Mouse (Mus musculus) neural tube, embryonic 12.5 days (tissue): ENCODE results near the gene Limk1. TPM values are rescaled to one million over a fixed set of nuclear protein-coding genes. Genes with fewer than 3 reads are reported as not detected.

Experiments
- ATAC-seq: fragments of 200-750 bp; cut with Nextera tagmentation; 2 replicates; pipeline ENCODE4 v1.8.0; 2017; ENCODE audit warnings: low read depth, mild to moderate bottlenecking, moderate TSS enrichment, moderate library complexity; ENCODE audit not compliant: low FRiP score
- H3K27ac ChIP-seq: fragments of 300-500 bp; sonication (generic); 2 replicates; pipeline ENCODE4 v1.5.1; 2016
- H3K27me3 ChIP-seq: fragments of 300-500 bp; sonication (generic); replicated peaks from 2 replicates; pipeline ENCODE4 v1.6.1; 2016; ENCODE audit warnings: mild to moderate bottlenecking
- H3K36me3 ChIP-seq: fragments of 300-500 bp; sonication (generic); 2 replicates; pipeline ENCODE4 v1.6.1; 2016; ENCODE audit warnings: mild to moderate bottlenecking
- H3K4me1 ChIP-seq: fragments of 300-500 bp; sonication (generic); 2 replicates; pipeline ENCODE4 v1.6.1; 2016
- H3K4me2 ChIP-seq: fragments of 300-500 bp; sonication (generic); replicated peaks from 2 replicates; pipeline ENCODE4 v1.6.1; 2016; ENCODE audit warnings: mild to moderate bottlenecking
- H3K4me3 ChIP-seq: fragments of 300-500 bp; sonication (generic); 2 replicates; pipeline ENCODE4 v1.5.1; 2016
- H3K9ac ChIP-seq: fragments of 300-500 bp; sonication (generic); 2 replicates; pipeline ENCODE4 v1.6.1; 2016; ENCODE audit warnings: mild to moderate bottlenecking
- H3K9me3 ChIP-seq: fragments of 300-500 bp; sonication (generic); 2 replicates; pipeline ENCODE4 v1.6.1; 2016; ENCODE audit warnings: mild to moderate bottlenecking
- WGBS: fragments of 180-500 bp; shearing (Covaris S2); methylation state at CpG from one replicate; pipeline ENCODE4 v1.1.7; 2016; 5-methylcytosine and 5-hydroxymethylcytosine counted together
- polyA plus RNA-seq: library from polyadenylated mRNA; unstranded; fragments of >200 nt; fragmentation: Nextera tagmentation; extraction: Ambion mirVana; gene quantifications from 2 replicates; pipeline ENCODE4 v1.2.1, GENCODE M21; 2016

The Limk1 gene
- polyA plus RNA-seq, 1 experiment from 2014 or later, result 18.8 TPM

- Histone ChIP-seq H3K4me3 (no peak overlapping the region), H3K27me3 (no peaks in the 10 kb centered on the region), H3K36me3 (no peaks in the 10 kb centered on the region)
Measured at GRCm38 (mm10) chr5:134644643-134645118, 43.7 kb downstream of the Limk1 start.

DNA sequence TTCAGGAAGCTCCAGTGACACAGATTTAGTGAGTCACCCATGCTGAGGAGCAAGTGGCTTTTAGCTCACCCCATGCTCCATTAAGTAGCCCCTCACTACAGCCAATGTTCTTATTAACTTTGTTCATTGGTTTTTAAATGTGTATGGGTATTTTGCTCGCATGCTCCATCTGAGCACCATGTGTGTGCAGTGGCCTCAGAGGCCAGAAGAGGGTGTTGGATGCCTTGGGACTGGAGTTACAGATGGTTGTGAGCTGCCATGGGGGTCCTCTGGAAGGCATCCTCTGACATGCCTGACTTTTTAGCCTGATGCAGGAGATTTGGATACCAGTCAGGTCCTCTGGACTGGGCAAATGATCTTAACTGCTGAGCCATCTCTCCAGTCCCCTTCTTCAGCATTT, 44.3 kb downstream of the Limk1 start:
- Histone ChIP-seq H3K27me3 (no peaks in the 10 kb centered on the region), H3K4me1 (no peaks in the 10 kb centered on the region; the same call in 1 of the 2 replicates), H3K9me3 (no peaks in the 10 kb centered on the region), H3K9ac (no peak overlapping the region), H3K27ac (no peak overlapping the region), H3K36me3 (no peaks in the 10 kb centered on the region), H3K4me3 (no peak overlapping the region), H3K4me2 (no peak overlapping the region)
- 88% methylated on average over 1 of the region's 1 CpGs for WGBS
- no peak for ATAC-seq

More at GRCm38 (mm10) chr5:134644643-134645118, 43.7 kb downstream of the Limk1 start:
- no peak overlapping the region for H3K4me2 ChIP-seq
- no peaks in the 10 kb centered on the region for H3K9me3 ChIP-seq
- ATAC-seq, result no peak
- no peak overlapping the region for H3K9ac ChIP-seq
- H3K4me1 ChIP-seq, result no peaks in the 10 kb centered on the region; the same call in 1 of the 2 replicates
- no peak overlapping the region for H3K27ac ChIP-seq
- 73% methylated on average over 8 of the region's 8 CpGs for WGBS

GRCm38 (mm10) chr5:134640371-134640770, 48.0 kb downstream of the Limk1 start:
- ATAC-seq, result no peak
- H3K9me3 ChIP-seq, result no peaks in the 10 kb centered on the region
- no peak overlapping the region for H3K27ac ChIP-seq
- 84% methylated on average over 2 of the region's 3 CpGs for WGBS
- no peak overlapping the region for H3K4me3 ChIP-seq
- H3K36me3 ChIP-seq, result peaks cover 9% of the 10 kb centered on the region
- H3K4me2 ChIP-seq, result no peak overlapping the region
- peaks cover 7% of the 10 kb centered on the region for H3K4me1 ChIP-seq
- no peaks in the 10 kb centered on the region for H3K27me3 ChIP-seq
- no peak overlapping the region for H3K9ac ChIP-seq

DNA sequence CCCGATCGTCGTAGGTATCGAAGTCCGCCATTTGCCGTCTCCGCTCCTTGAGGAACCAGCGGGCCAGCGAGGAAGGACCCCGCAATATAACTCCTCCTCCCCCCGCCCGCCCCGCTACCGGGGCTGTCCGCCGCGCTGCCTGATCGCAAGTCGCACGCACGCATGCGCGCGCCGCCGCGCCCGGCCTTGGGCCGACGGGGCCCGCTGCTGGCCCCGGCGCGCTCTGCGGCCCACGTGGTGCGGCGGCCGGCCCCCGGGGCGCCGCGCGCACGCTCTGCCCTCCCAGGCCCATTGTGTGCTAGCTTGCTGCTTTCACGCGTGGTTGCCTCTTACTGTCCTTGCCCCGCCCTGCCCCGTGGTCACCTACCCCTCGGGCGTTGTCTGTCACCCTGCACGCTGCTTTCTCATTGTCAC, 49.1 kb downstream of the Limk1 start, which contains the start of gene Eif4h:
Gene Eif4h, minus strand, starts transcription at position 222 of the 414 bp plus-strand sequence.
- under 1% methylated on average over 46 of the region's 52 CpGs for WGBS
- ATAC-seq, result peak; percentile 92
- no peaks in the 10 kb centered on the region for H3K9me3 ChIP-seq

GRCm38 (mm10) chr5:134638461-134639268, 49.7 kb downstream of the Limk1 start:
- ATAC-seq, result peak; percentile 64

More for the DNA sequence above, 49.1 kb downstream of the Limk1 start, which contains the start of gene Eif4h:
- Histone ChIP-seq H3K4me3 (peak within 1 kb of the TSS; percentile 100), H3K27me3 (no peaks in the 10 kb centered on the region), H3K9ac (peak within 1 kb of the TSS; percentile 99), H3K4me1 (peaks cover 7% of the 10 kb centered on the region), H3K36me3 (peaks cover 15% of the 10 kb centered on the region), H3K4me2 (peak within 1 kb of the TSS; percentile 66), H3K27ac (peak within 1 kb of the TSS; percentile 87)

DNA sequence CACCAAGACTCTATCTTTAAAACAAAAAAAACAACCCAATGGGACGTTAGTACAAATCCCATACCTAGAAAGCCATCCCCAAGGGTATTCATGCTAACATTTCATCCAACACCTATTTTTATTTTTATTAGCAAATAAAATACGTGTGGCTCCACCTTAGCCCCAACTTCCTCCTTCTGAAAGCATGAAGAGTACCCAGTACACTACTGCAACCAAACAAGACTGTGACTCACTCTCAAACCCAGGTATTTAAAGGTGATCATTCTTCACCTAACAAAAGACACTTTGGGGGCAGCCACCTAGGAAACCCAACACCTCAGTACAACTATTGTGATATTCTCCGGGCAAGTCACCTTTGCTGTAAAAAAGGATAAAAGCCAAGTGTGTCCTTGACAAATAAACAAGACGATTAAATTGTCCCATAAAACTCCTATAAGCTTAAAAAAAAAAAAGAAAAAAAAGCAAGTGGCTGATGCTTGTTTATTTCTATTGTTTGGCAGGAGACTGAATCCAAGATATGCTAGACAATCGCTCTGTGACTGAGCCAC, 50.5 kb downstream of the Limk1 start:
- peak overlapping the region; percentile 99 for H3K9ac ChIP-seq
- peak overlapping the region; percentile 66 for H3K4me2 ChIP-seq
- H3K9me3 ChIP-seq, result no peaks in the 10 kb centered on the region
- peak overlapping the region; percentile 100 for H3K4me3 ChIP-seq
- H3K27me3 ChIP-seq, result no peaks in the 10 kb centered on the region
- WGBS, result 34% methylated on average over 5 of the region's 5 CpGs
- H3K4me1 ChIP-seq, result peaks cover 13% of the 10 kb centered on the region
- no peak for ATAC-seq
- H3K27ac ChIP-seq, result peak overlapping the region; percentile 87; the same call in 1 of the 2 replicates
- peaks cover 18% of the 10 kb centered on the region for H3K36me3 ChIP-seq

More at GRCm38 (mm10) chr5:134638461-134639268, 49.7 kb downstream of the Limk1 start:
- peak overlapping the region; percentile 87 for H3K27ac ChIP-seq
- peaks cover 15% of the 10 kb centered on the region for H3K36me3 ChIP-seq
- peaks cover 7% of the 10 kb centered on the region for H3K4me1 ChIP-seq
- H3K4me3 ChIP-seq, result peak overlapping the region; percentile 100
- WGBS, result under 1% methylated on average over 81 of the region's 85 CpGs
- H3K27me3 ChIP-seq, result no peaks in the 10 kb centered on the region
- H3K9ac ChIP-seq, result peak overlapping the region; percentile 99
- peak overlapping the region; percentile 66 for H3K4me2 ChIP-seq
- no peaks in the 10 kb centered on the region for H3K9me3 ChIP-seq

GRCm38 (mm10) chr5:134632841-134633240, 55.6 kb downstream of the Limk1 start:
- Histone ChIP-seq H3K4me3 (no peak overlapping the region), H3K9me3 (no peaks in the 10 kb centered on the region), H3K27ac (no peak overlapping the region), H3K36me3 (peaks cover 44% of the 10 kb centered on the region), H3K4me2 (no peak overlapping the region), H3K27me3 (no peaks in the 10 kb centered on the region), H3K4me1 (peaks cover 11% of the 10 kb centered on the region), H3K9ac (no peak overlapping the region)
- 69% methylated on average over 2 of the region's 2 CpGs for WGBS
- no peak for ATAC-seq

DNA sequence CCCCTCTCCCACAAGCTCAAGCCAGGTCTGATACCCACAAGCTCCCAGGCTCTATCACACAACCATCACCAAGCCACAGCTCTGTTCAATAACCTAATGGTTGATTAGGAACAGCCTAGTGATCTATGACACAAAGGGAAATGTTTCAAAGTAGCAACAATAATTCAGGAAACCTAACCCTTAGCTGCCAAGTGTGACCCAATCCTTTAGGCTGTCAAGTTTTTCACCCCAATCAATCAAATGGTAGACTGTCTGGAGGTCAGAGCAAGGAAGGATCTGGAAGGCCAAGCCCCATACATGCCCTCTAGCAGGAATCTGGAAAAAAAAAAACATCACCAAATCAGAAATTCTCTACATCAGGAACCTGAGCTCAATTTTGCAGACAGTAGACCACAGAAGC, 57.6 kb downstream of the Limk1 start:
- H3K9ac ChIP-seq, result no peak overlapping the region
- H3K9me3 ChIP-seq, result no peaks in the 10 kb centered on the region
- H3K27ac ChIP-seq, result no peak overlapping the region
- H3K4me1 ChIP-seq, result peaks cover 5% of the 10 kb centered on the region; the same call in 1 of the 2 replicates
- no peak for ATAC-seq
- no peak overlapping the region for H3K4me2 ChIP-seq
- no peak overlapping the region for H3K4me3 ChIP-seq
- H3K27me3 ChIP-seq, result no peaks in the 10 kb centered on the region
- H3K36me3 ChIP-seq, result peaks cover 60% of the 10 kb centered on the region

GRCm38 (mm10) chr5:134629508-134629907, 58.9 kb downstream of the Limk1 start:
- Histone ChIP-seq H3K4me1 (peaks cover 5% of the 10 kb centered on the region; the same call in 1 of the 2 replicates), H3K4me3 (no peak overlapping the region), H3K27me3 (no peaks in the 10 kb centered on the region), H3K4me2 (no peak overlapping the region), H3K27ac (no peak overlapping the region), H3K9ac (no peak overlapping the region), H3K9me3 (no peaks in the 10 kb centered on the region), H3K36me3 (peaks cover 63% of the 10 kb centered on the region)
- no peak for ATAC-seq
- WGBS, result 81% methylated on average over 4 of the region's 4 CpGs

DNA sequence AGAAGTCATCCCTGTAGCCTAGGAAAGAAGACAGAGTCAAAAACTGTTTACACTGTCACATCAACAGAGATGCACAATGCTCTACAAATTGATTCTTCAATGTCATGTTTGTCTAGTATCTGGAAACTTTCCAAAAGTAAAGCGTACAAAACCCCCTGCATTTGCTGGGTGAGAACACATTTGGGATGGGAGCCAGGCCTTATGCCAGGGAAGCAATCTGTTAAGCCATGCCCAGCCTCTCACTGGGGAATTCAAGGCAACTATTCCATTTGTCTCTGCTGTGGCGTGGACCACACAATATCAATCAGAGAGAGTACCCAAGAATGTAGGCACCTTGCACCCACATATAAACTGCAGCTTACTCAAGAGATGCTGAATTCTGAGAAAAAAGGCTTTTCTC, 66.3 kb downstream of the Limk1 start:
- Histone ChIP-seq H3K4me2 (no peak overlapping the region), H3K4me1 (no peaks in the 10 kb centered on the region), H3K9ac (no peak overlapping the region), H3K9me3 (no peaks in the 10 kb centered on the region), H3K27ac (no peak overlapping the region), H3K4me3 (no peak overlapping the region), H3K36me3 (peaks cover 100% of the 10 kb centered on the region), H3K27me3 (no peaks in the 10 kb centered on the region)
- WGBS, result 85% methylated on average over 2 of the region's 2 CpGs
- no peak for ATAC-seq

GRCm38 (mm10) chr5:134621099-134621640, 67.2 kb downstream of the Limk1 start:
- WGBS, result 97% methylated on average over 16 of the region's 16 CpGs
- H3K36me3 ChIP-seq, result peaks cover 96% of the 10 kb centered on the region
- no peak overlapping the region for H3K4me3 ChIP-seq
- H3K27ac ChIP-seq, result no peak overlapping the region
- no peak overlapping the region for H3K9ac ChIP-seq
- no peak for ATAC-seq
- H3K27me3 ChIP-seq, result no peaks in the 10 kb centered on the region
- no peak overlapping the region for H3K4me2 ChIP-seq
- H3K4me1 ChIP-seq, result no peaks in the 10 kb centered on the region
- H3K9me3 ChIP-seq, result no peaks in the 10 kb centered on the region

- no peaks in the 10 kb centered on the region for H3K9me3 ChIP-seq
- no peak overlapping the region for H3K9ac ChIP-seq
- no peak overlapping the region for H3K4me3 ChIP-seq
- no peaks in the 10 kb centered on the region for H3K27me3 ChIP-seq
- H3K36me3 ChIP-seq, result peaks cover 93% of the 10 kb centered on the region
- H3K27ac ChIP-seq, result no peak overlapping the region
- 93% methylated on average over 9 of the region's 9 CpGs for WGBS
- H3K4me1 ChIP-seq, result no peaks in the 10 kb centered on the region
- ATAC-seq, result no peak
- H3K4me2 ChIP-seq, result no peak overlapping the region
Measured at GRCm38 (mm10) chr5:134620457-134620856, 67.9 kb downstream of the Limk1 start.
